Mouse (Mus musculus) heart, adult 9 months (tissue): Measurements from ENCODE around the gene Gdpgp1.
A peak's percentile ranks its signal among the peaks of the same experiment; 100 is the strongest.

Source experiments
- DNase-seq, 2 experiments: peaks; one replicate each; pipeline ENCODE4 v3.0.0; 2022; ENCODE audit warnings: low spot score in 2 of 2

Gdpgp1 gene

DNA sequence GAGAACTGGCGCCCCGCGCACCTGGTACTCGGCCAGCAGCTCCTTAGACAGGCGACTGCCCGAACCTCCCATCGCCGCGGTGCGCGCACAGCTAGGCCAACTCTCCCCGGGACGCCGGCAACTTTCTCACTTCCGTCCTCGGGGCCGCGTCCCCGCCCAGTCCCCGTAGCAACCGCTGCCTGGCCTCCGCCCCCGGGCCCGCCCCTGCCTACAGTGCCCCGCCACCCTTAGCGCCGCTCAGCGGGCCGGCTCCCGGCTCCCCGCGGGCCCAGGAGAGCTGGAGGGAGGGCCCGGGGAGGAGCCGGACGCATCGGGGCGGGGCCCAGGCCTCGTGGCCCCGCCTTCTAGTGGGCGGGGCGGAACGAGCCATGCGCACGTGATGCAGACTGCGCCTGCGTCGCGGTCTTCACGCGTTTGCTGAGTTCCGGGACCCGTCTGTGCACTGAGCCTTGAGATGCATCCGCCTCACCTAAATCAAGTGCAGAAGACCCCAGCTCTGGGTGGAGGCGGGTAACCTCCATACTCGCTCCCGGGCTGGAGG is at the start of gene Gdpgp1, which contains the start of gene Cib1:
Gdpgp1 (plus strand) TSS at position 377 of the 541 bp plus-strand sequence.
Cib1 (minus strand) TSS at position 325 of the 541 bp plus-strand sequence.
- DNase-seq, result peak; percentile 97

DNA sequence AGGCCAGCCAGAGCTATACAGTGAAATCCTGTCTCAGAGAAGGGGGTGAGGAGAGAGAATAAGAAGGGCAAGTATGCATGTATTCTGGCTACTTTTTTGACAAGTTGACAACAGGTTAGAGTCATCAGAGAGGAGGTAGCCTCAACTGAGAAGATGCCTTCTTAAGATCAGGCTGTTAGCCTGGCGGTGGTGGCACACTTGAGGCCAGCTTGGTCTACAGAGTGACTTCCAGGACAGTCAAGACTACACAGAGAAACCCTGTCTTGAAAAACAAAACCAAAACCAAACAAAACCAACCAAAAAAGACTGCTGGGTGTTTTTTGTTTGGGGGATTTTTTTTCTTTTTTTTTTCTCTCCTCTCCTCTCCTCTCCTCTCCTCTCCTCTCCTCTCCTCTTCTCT is 49.2 kb upstream of the Gdpgp1 start:
- DNase-seq, result no peak

DNA sequence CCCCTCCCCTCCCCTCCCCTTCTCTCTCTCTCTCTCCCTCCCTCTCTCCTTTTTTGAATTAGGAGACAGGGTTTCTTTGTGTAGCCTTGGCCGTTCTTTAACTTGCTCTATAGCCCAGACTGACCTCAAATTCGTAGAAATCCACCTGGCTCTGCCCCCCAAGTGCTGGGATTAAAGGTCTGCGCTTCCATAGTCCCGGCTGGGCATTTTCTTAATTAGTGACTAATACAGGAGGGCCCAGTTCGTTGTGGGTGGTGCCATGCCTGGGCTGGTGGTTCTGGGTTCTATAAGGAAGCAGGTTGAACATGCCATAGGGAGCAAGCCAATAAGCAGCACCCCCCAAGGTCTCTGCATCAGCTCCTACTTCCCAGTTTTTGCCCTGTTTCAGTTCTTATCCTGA is 48.7 kb upstream of the Gdpgp1 start:
- no peak for DNase-seq

DNA sequence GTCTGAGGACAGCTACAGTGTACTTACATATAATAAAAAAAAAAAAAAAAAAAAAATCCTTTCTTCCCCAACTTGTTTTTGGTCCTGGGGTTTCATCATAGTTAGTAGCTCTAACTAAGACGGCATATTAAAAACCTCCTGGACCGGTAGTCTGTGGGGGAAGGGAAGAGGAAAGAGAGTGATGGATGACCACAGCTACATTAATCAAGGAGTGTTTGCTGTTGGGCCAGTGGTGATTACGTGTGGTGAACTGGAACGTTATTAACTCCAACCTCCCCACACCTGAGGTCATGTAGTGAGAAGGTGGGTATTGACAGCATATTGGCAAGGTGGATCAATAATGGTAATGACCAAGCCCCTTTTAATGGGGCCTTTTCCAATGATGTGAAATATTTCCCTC is 48.1 kb upstream of the Gdpgp1 start:
- DNase-seq, result no peak

DNA sequence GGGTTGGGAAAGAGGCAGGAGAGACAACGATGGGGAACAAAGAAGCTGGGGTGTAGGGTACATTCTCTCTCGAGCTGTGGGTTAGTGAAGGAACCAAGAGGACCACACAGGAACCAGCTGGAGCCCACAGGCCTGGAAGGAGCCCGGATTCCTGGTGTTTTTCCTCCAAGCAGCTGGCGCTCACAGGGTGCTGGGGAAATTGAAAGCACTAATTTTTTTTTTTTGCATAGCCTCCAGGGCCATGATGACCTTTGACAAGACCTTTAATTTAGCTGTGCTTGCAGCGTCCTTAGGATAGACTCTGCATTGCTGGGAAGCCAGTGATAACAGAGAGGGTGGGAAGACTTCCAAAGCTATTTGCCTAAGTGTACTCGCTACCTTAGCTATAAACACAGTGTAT is 47.7 kb upstream of the Gdpgp1 start:
- DNase-seq, result no peak

DNA sequence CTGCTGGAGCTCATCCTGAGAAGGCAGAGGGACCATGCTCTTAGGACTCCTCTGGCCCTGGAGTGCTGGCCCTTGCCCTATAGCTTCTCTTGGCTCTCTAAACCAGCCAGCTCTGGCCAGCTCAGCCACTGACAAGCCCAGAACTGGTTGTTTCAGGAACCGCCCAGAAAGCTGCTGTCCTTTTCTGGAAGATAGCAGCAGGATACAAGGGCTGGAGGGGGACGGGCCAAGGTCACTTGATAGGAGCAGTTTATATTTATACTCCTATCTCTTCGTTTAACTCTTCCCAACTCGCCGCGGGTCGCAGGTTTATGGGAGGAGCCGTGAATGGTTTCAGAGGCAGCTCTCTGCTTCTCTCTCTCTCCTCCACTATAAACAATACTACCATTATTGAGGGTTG is 46.6 kb upstream of the Gdpgp1 start:
- peak; percentile 83 for DNase-seq

DNA sequence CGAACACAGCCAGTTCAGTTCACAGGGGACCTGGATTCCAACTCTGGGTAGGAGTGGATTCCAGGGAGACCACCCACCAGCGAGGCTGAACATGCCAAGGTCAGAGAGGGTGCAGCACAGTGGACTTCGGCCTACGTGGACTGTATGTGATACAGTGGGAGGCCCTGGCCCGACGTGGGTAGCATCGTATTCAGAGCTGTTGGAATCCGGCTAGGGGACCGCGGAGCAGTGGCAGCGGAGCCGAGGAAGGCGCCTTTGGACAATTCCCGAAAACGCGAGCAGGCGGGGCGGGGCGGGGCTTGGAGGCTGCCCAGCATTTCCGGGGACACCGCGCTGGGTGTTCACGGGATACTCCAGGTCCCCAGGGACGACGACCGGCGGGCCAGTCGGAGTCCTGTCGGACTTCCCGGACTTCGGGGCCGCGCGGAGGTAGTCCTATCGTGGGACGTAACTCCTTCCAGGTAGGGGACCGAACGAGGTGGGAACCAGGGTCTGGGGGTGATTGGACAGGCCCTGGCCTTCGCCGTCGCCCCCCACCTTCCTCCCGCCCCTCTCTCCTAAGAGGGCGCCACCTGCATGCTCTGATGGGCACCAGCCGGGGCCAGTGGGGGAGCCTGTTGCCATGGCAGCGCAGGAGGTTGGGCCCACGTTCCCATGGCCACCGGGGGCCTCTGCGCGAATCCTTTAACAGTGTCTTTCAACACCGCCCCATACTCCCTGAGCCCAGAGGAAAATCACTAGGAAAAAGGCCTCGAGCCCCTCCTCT is 46.0 kb upstream of the Gdpgp1 start, which contains the start of gene Sema4b:
Sema4b (plus strand) TSS at position 311 of the 766 bp plus-strand sequence.
- peak; percentile 86 to 91 for DNase-seq

DNA sequence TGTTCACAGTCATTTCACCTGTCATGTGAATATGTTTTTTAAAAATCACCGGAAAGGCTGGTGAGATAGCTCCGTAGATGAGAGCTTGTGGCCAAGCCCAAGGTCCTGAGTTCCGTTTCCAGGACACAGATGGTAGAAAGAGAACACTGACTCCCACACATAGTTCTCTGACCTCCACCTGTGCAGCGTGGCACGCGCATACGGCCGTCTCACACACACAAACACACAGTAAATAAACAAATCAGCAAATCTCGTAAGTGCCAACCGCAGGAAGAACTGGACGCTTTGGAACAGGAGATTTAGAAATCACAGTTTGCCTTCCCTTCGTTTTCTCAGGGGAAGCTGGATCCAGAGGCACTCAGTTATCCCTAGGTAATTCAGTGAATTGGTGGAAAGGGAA is 45.2 kb upstream of the Gdpgp1 start:
- DNase-seq, result no peak

DNA sequence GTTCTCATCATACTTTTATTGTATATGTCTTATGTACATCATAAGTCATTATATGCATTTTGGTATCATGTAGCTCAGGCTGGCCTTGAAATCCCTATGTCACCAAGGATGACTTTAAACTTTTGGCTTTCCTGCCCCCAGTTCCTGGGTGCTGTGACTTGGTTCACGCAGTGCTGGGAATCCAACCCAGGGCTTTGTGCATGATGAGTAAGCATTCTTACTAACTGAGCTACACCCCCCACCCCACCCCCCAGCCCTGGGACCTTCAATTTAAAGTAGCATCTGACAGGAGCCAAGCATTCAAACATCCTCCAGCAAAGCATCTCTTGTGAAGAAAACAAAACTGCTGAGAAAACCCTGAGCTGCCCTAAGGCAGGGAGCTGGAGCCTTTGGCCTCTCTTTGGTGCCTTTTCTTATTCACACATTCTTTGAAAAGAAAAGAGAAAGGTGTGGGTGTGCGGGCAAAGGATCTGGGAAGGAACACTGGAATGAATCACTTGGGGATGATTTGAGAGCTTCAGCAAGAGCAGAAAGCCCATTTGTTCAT is 44.0 kb upstream of the Gdpgp1 start:
- no peak for DNase-seq

DNA sequence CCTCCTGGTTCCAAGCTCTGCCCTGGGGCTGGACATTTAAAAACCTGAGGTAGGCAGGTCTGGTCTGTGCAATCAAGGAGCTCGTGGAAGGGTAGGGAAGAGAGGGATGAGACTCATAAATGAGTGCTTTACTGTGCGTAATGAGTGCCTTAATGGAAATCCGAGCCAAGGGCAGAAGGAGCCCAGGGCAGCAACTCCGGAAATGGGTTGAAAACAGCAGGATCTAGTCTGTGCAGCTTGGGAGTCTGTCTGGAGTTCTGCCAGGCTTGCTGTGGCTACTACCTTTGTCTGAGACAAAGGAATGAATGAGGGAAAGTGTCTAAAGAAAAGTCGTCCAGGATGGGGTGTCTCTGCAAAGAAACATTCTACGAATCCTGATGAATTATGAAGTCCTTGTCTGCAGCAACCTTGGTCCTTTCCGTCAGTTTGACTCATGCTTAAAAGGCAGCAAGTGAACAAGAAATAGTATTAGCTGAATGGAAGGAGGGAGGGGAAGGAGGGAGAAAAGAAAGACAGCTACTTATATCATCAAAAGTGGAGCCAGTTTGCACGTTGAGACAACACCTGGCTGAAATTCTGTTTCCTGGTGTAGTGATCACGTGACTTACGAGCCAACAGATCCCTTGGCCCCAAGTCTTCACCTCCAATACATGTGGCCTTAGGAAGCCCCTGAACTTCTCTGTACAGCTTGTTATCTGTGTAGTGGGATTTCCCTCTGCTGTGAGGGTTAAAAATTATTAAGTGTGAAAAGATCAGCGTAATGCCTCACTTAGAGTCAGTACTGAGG is 43.3 kb upstream of the Gdpgp1 start:
- DNase-seq, result no peak

DNA sequence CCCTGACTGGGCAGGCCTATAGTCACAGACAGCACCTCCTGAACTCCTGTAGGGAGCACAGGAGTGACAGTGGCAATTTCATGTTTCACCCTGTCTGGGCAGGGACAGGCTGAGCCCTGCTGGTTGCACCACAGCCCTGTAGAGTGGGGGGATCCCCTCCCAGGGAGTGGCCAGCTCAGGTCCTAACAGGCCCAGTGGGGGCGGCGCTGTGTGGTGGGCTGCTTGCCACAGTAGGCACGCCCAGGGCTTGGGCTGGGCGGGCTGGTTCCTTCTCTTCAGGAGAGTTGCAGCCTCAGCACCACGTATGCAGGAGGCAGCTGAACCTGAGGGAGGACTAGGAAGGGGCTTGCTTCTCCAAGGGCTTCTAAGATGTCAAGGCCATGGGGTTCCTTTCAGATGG is 41.2 kb upstream of the Gdpgp1 start:
- DNase-seq, result no peak

DNA sequence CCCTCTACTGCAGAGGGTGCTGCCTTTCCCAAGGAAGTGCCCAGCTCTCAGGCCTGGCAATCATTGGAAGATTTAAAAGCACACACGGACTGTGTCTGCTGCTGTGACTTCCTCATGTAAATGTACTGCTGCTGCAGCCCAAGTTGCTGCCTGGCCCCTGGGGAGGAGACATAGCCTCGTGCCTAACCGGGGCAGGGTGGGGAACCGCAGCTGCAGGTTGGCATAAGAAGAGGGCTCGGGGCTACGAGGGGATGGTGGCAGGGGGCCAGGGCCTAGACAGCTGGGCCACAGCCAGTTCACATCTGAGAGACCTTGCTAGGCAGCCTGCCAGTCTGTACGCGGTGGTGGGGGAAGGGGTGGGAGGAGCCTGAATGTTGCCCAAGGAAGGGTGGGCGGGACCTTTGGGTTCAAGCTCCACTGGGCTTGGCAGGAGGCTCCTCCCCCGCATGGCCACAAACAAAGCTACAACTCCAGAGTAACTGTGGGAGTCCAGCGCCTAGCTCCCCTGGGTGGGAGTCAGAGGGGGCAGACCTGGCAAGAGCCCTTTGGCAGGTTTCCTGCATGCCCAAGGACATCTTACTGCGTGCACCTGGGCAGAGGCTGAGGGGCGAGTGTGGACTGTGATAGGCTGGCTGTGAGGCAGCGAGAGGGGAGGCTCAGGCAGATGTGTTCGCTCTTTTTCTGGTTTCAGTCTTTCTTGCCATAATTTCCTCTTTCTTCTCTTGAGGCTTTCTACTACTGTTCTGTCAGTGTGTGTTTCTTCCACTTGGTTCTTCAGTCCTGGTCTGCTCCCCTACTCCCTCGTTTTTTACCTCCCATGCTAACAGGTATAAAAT is 40.2 kb upstream of the Gdpgp1 start:
- peak; percentile 75 to 83 for DNase-seq

DNA sequence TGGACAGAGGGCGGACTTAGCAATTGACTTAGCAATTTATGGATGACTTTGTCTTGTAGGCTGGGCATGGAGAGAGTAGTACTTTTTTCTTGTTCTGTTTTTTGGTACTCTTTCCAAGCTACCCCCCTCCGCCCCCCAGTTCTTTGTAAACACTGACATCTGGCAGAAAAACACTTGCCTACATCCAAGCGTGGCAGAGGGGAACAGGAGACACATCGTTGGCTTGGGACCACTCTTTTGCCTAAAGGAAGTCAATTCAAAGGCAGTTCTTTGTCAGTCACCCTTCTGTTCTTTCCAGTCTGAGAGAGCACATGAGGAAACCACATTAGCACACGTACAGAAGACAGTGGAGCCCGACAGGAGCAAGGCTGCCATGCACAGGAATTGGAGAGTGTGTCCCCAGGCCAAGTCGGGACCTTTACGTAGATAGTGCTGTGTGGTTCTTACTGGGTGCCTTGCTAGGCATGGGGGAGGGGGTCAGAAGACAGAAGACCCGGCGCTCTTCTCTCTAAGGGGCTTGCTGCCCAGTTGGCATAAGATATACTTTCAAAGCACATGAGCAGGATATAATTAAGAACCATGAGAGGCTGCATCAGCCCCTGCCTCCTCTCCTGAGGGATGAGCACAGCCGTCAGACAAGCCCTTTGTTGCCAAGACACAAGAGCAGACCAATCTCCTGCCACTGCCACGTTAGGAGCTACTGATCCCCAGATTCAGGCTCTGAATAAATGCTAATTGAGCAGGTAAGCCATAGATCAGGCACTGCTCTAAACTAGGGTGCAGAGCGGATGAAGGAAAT is 38.5 kb upstream of the Gdpgp1 start:
- DNase-seq, result no peak

DNA sequence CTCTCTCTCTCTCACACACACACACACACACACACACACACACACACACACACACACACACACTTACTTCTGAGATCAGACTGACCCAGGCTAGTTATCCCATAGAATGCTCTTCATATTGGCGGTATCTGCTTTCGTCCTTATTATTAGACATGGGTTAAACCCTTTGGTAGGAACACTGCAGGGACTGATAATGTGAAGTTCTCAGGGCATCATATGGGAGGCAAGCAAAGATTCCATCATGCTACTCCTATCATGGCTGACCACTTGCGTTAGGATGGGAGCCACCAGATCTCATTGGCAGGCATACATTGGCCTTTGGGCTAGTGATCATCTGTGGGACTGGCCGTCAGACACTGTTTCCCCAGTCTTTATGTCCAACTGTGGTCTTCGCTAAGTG is 37.5 kb upstream of the Gdpgp1 start:
- no peak for DNase-seq

DNA sequence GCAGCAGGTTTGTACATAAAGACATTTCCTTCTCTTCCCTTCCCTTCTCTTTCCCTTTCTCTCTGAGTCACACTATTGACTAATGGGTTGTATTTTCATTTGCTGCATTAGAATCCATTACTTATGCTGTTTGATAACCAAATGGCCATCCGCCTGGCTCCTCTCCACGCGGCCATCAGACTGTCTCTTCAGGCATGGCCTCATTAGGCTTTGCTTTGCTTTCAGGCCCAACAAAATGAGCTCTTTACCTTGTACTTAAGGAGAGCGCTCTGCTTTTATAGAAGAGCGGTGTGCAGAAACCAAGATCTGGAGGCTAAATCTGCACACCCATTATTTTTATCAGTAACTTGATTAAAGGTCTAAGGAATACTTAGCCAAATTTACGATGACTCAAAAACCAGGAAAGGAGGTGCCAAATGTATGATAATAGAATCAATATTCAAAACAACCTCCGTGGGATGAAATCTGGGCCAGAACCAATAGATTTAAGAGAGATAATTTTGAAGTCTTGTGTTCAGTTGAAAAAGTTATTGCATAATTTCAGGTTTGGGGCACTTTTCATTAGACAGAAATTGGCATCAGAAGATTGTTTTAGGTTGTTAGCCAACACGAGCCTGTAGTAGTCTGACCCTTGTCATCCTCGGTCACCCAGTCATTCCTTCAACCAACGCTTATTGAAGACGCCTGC is 36.9 kb upstream of the Gdpgp1 start:
- no peak for DNase-seq

DNA sequence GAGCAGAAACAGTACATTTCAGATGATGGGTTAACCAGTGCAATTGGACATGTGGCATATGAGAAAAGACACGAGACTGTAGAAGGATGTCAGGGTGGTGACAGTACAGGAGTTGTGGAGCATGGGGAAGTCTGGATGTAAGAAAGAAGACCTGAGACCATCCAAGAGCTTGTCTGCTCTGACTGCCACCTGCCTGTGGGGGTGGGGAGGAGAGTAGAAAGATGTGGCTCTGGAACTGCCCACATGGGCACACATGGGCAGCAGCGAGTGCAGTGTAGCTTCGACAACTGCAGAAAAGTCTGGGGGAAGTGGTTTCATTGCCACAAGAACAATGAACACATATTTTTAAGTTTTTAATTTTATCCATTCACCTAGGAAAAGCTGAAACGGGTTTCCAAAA is 35.3 kb upstream of the Gdpgp1 start:
- DNase-seq, result no peak

DNA sequence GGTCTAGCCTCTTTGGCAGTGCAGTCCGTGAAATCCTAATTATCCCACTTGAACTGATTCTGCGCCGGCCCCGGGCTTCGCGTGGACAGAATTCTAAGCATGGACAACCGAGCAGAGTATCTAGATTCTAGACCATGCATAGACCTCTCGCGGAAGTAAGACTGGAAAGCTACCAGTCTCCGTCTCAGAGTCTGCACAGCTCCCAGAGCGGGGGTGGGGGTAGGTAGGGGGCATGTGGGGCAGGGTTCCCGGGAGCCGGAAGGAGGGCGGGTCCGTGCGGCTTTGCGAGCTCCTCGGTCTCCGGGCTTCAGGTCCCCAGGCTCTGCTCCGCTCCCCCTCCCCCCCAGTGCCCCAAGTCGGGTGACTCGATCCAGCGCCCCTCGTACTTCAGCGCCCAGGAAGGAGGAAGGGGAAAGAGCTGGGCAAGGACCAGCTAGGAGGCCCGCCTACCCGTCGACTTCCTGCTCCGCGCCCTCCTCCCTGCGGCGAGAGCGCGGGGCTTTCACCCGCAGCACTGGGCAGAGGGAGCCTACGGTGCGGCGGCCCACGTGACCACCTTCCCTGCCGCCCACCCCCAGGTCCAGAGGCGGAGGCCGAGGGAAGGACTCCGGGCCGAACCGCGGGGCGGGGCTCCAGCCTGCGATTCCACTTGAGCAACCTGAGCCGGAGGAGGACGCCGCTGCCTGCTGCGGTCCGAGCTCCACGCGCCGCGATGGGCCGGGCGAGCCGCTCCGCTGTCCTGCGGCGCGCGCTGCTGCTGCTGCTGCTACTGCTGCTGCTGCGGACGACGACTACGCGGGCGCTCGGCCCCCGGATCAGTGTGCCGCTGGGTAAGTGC is 34.5 kb upstream of the Gdpgp1 start:
- peak; percentile 67 to 79 for DNase-seq

DNA sequence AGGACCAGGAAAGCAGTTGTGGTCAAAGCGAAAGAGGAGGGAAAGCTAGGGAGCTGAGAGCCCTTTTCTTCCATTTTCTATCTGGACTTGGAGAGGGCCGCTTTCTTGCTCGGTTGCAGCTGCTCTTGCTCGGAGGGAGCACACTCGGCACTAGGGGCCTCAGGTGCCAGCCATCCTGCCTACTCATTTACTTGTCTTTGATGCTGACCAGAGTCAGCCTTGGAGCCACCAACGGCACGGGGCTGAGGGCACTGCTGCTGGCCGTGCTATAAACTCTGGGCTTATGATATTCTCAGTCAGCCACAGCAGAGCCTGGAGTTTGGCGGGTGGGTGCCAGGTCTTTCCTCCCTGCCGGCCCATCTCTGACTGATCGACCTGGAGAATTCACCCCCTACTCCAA is 33.8 kb upstream of the Gdpgp1 start:
- no peak for DNase-seq

DNA sequence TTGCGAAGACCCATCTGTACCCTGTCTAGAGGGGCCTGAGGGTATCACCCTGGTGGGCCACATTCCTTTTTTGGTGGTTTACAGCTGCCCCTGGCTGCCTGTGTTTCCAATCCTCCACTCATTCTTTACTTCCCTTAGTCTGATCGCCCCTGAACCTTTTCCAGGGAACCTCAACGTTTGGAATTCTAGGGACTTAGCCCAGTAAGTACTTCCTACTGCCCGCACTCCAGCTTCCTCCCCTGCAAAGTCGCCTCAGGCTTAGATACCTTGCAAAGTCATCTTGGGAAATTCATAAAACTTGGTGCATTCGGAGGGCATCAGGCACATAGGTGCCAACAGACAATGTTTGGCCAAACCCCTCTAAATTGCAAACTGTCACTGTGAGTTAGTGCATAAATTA is 33.4 kb upstream of the Gdpgp1 start:
- no peak for DNase-seq
